Mouse (Mus musculus): ENCODE measurements around the gene Tmcc3. TPM values are rescaled to one million over a fixed set of nuclear protein-coding genes. Genes with fewer than 3 reads are reported as not detected.

Tmcc3 gene
- polyA plus RNA-seq, 1 experiment from 2014 or later = 42.9 TPM

GRCm38 (mm10) chr10:94345509-94346252, 33.9 kb downstream of the Tmcc3 start:
- 80% methylated on average over 7 of the region's 7 CpGs for WGBS (ENCODE audit: missing documents)
- no peak overlapping the region for H3K4me3 ChIP-seq (ENCODE audit: inconsistent target)

GRCm38 (mm10) chr10:94346596-94346995, 34.8 kb downstream of the Tmcc3 start:
- no peaks in the 10 kb centered on the region for H3K36me3 ChIP-seq (ENCODE audit: inconsistent target)
- H3K79me2 ChIP-seq (ENCODE audit: inconsistent target) = no peaks in the 10 kb centered on the region
- 94% methylated on average over 7 of the region's 7 CpGs for WGBS (ENCODE audit: missing documents)
- H3K4me3 ChIP-seq (ENCODE audit: inconsistent target) = no peak overlapping the region
- no peak overlapping the region for H3K27ac ChIP-seq

More at GRCm38 (mm10) chr10:94345509-94346252, 33.9 kb downstream of the Tmcc3 start:
- Histone ChIP-seq H3K79me2 (ENCODE audit: inconsistent target) (no peaks in the 10 kb centered on the region), H3K27ac (no peak overlapping the region), H3K36me3 (ENCODE audit: inconsistent target) (no peaks in the 10 kb centered on the region)

DNA sequence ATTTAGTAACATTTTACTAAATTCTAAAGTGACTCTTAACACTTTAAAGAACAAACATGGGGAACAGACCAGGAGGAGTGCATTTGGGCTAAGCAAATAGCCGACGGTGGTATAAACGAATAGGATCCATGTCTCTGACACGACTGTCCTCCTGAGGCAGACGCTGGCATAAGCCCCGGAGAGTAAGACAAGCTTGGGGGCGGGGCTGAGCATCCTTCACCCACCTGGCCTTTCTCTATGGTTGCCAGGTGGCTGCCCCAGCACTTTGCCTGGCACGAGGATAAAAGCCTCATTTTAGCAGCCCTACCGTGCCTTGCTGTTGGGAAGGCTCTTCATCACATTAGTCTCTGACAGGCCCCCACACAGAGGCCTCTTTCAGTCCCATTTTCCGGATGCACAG, 35.5 kb downstream of the Tmcc3 start:
- no peak overlapping the region for H3K4me3 ChIP-seq (ENCODE audit: inconsistent target)
- H3K79me2 ChIP-seq (ENCODE audit: inconsistent target) = no peaks in the 10 kb centered on the region
- 92% methylated on average over 10 of the region's 10 CpGs for WGBS (ENCODE audit: missing documents)
- no peaks in the 10 kb centered on the region for H3K36me3 ChIP-seq (ENCODE audit: inconsistent target)
- no peak overlapping the region for H3K27ac ChIP-seq

DNA sequence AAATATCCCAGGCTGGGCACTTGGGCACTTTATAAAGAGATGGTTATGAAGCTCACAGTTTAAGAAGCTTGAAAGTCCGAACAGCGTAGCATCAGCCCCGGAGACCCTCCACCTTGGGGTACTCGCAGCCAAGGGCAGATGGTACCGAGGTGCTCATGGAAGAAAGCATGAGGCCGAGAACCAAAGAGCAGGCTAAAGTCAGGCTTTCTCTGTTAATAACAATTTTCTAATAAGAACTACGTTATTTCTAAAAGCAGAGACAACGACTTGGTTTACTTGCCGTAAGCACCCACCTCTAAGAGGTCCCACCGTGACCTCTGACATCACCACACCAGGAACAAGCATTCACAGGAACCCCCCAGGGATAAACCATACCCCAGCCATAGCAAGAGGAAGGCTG, 36.2 kb downstream of the Tmcc3 start:
- Histone ChIP-seq H3K27ac (no peak overlapping the region), H3K79me2 (ENCODE audit: inconsistent target) (no peaks in the 10 kb centered on the region), H3K4me3 (ENCODE audit: inconsistent target) (no peak overlapping the region), H3K36me3 (ENCODE audit: inconsistent target) (no peaks in the 10 kb centered on the region)
- 96% methylated on average over 10 of the region's 10 CpGs for WGBS (ENCODE audit: missing documents)

DNA sequence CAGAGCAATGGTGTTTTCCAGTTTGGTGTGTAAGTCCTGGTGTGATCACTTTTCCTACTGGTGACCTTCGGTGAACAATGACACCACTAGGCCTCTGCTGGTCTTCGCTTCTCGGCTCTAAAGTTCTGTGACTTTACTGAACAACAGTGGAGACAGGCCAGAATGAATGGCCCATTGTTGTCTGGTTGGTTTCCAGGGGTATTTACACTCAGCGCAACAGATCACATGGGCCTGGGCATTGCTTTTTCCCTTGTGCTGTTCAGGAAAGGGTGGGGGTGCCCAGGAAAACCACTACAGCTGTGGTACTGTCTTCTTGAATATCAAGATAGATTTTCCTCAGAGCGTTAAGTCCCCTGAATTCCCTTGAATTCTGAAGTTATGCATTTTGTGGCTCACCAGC, 38.5 kb downstream of the Tmcc3 start:
- Histone ChIP-seq H3K36me3 (ENCODE audit: inconsistent target) (no peaks in the 10 kb centered on the region), H3K4me3 (ENCODE audit: inconsistent target) (no peak overlapping the region), H3K27ac (no peak overlapping the region), H3K79me2 (ENCODE audit: inconsistent target) (no peaks in the 10 kb centered on the region)
- WGBS (ENCODE audit: missing documents) = 90% methylated on average over 5 of the region's 5 CpGs

DNA sequence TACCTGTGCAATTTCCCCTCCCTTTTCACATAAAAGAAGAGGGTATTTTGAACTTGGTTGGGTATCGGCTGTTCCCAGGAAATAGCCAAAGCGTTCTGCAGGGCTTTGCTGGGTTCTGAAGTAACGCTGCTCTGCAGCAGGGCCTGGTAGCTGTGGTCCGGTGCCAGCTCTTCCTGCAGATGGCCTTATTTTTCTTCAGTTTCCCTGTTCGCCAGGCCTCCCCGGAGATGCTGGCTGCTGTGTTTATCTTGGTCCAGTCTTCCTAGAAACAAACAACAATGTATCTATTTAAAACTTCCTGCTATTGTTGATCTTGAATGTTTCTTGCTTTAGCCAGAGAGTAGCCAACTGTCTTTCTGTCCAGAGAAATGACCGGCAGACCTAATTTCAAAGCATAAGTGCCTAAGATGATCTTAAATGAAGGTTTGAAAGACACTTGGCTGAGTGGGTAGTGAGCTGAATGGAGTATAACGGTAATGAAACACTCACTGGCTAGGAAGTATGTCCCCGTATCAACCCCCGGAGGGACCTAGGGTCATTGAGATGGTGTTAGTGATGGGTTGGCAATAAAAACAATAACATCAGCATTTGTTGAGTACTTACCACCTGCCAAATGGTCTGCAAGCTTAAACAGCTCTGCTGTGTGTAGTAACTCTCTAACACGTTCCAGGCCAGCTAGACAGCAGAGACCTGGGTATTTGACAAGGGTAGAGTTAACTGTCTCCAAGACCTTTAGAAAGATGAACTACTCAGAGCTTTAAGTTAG, 39.3 kb downstream of the Tmcc3 start:
- whole genome bisulfite sequencing (ENCODE audit: missing documents) = 95% methylated on average over 11 of the region's 11 CpGs
- Histone ChIP-seq H3K79me2 (ENCODE audit: inconsistent target) (no peaks in the 10 kb centered on the region), H3K36me3 (ENCODE audit: inconsistent target) (no peaks in the 10 kb centered on the region), H3K4me3 (ENCODE audit: inconsistent target) (no peak overlapping the region), H3K27ac (no peak overlapping the region)

- 90% methylated on average over 7 of the region's 7 CpGs for WGBS (ENCODE audit: missing documents)
- no peak overlapping the region for H3K27ac ChIP-seq
These were observed 40.6 kb downstream of the Tmcc3 start for GRCm38 (mm10) chr10:94352172-94352876.

DNA sequence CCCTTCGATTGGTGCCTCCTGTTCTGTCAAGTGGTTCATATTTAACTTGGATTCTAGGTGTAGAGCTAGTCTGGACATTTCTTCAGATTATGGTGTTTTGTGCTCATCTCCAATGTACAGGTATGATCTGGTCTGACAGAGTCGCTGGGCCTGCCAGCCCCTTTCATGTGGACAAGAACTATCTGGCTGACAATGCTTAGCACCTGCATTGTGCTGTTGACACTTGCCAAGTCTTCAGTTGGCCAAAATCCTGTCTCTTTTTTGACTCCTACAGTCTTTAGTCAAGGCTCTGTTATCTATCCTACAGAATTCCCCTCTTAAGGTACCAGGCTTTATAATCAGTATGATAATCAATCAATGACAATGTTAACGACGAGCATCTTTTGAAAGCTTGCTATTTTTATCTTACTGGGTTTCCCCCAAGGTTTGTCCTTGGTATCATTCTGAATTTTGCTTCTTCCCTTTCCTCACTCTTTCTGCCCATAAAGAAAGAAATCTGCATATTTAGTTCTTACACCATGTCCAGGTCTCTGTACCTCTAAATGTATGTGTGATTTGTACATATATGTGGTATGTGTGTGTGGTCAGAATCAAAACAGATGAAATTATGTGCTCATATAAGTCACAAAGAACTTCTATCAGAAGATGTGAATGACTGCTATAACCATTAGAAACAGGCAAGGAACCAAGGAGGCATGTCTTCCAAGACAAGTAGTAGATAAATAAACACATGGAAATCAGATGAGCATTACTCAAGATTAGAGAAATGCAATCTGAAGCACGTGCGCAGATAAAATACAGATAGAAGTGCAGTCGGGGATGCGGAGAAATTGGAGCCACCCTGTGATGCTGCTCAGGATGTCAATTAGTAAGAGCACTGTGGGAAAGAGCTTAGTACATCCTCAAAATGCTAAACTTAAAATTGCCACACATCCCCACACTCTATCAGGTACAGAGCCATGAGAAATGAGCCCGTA, 41.4 kb downstream of the Tmcc3 start:
- H3K79me2 ChIP-seq (ENCODE audit: inconsistent target) = peaks cover 13% of the 10 kb centered on the region; the same call in 1 of the 2 replicates
- no peak overlapping the region for H3K27ac ChIP-seq
- 87% methylated on average over 9 of the region's 9 CpGs for WGBS (ENCODE audit: missing documents)
- H3K4me3 ChIP-seq (ENCODE audit: inconsistent target) = no peak overlapping the region
- no peaks in the 10 kb centered on the region for H3K36me3 ChIP-seq (ENCODE audit: inconsistent target)

More at GRCm38 (mm10) chr10:94352172-94352876, 40.6 kb downstream of the Tmcc3 start:
- Histone ChIP-seq H3K79me2 (ENCODE audit: inconsistent target) (peaks cover 4% of the 10 kb centered on the region; the same call in 1 of the 2 replicates), H3K4me3 (ENCODE audit: inconsistent target) (no peak overlapping the region), H3K36me3 (ENCODE audit: inconsistent target) (no peaks in the 10 kb centered on the region)

DNA sequence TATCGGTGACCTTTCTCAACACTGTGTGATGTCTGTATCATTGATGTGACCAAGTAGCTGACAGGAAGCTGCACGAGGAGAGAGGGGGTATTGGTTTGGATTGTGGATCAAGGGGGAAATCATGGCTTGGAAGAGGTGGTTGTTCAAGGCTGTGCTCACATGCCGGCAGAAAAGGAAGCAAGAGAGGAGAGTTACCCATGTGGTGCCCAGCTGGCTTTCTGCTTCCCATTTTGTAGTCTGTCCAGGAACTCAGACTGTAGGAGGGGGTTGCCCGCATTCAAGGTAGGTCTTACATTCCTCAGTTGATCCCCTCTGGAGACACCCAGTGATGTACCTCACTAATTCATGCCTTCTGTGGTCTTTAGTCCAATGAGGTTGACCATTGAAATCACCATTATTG, 42.3 kb downstream of the Tmcc3 start:
- no peak overlapping the region for H3K4me3 ChIP-seq (ENCODE audit: inconsistent target)
- 16% methylated on average over 4 of the region's 4 CpGs for WGBS (ENCODE audit: missing documents)
- H3K79me2 ChIP-seq (ENCODE audit: inconsistent target) = peaks cover 21% of the 10 kb centered on the region; the same call in 1 of the 2 replicates
- H3K27ac ChIP-seq = no peak overlapping the region
- no peaks in the 10 kb centered on the region for H3K36me3 ChIP-seq (ENCODE audit: inconsistent target)

DNA sequence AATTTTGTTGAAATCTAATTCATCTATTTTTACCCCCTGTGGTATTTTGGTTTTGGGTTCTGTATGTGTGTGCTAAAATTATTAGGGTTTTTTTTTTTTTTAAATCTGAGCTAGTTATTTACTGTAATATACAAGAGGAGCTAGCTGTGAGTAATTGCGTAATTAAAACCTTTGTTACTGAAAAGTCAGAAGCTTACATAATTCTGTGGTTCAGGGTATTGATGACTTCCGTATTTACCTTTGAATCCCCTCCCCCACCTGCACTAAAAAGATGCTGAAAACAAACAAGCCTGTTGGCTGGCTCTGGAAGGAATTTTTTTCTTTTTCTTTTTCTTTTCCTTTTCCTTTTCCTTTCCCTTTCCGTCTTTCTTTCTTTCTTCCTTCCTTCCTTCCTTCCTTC, 42.7 kb downstream of the Tmcc3 start:
- H3K79me2 ChIP-seq (ENCODE audit: inconsistent target) = peaks cover 25% of the 10 kb centered on the region; the same call in 1 of the 2 replicates
- H3K27ac ChIP-seq = no peak overlapping the region
- H3K36me3 ChIP-seq (ENCODE audit: inconsistent target) = no peaks in the 10 kb centered on the region; the same call in 1 of the 2 replicates
- no peak overlapping the region for H3K4me3 ChIP-seq (ENCODE audit: inconsistent target)
- WGBS (ENCODE audit: missing documents) = 26% methylated on average over 3 of the region's 3 CpGs

- 6% methylated on average over 13 of the region's 13 CpGs for WGBS (ENCODE audit: missing documents)
- Histone ChIP-seq H3K4me3 (ENCODE audit: inconsistent target) (peak overlapping the region; percentile 33), H3K36me3 (ENCODE audit: inconsistent target) (peaks cover 11% of the 10 kb centered on the region), H3K27ac (peak overlapping the region; percentile 70), H3K79me2 (ENCODE audit: inconsistent target) (peaks cover 47% of the 10 kb centered on the region; the same call in 1 of the 2 replicates)
These were observed 44.9 kb downstream of the Tmcc3 start for GRCm38 (mm10) chr10:94356504-94357169.

GRCm38 (mm10) chr10:94360664-94361063, 48.9 kb downstream of the Tmcc3 start:
- Histone ChIP-seq H3K36me3 (ENCODE audit: inconsistent target) (peaks cover 20% of the 10 kb centered on the region), H3K4me3 (ENCODE audit: inconsistent target) (no peak overlapping the region), H3K79me2 (ENCODE audit: inconsistent target) (peaks cover 55% of the 10 kb centered on the region; the same call in 1 of the 2 replicates), H3K27ac (no peak overlapping the region)
- WGBS (ENCODE audit: missing documents) = 64% methylated on average over 1 of the region's 1 CpGs

- H3K27ac ChIP-seq = no peak overlapping the region
- WGBS (ENCODE audit: missing documents) = 88% methylated on average over 2 of the region's 2 CpGs
These were observed 59.5 kb downstream of the Tmcc3 start for GRCm38 (mm10) chr10:94371293-94371692.

More at GRCm38 (mm10) chr10:94371293-94371692, 59.5 kb downstream of the Tmcc3 start:
- no peak overlapping the region for H3K4me3 ChIP-seq (ENCODE audit: inconsistent target)
- H3K36me3 ChIP-seq (ENCODE audit: inconsistent target) = peaks cover 38% of the 10 kb centered on the region
- peaks cover 63% of the 10 kb centered on the region; the same call in 1 of the 2 replicates for H3K79me2 ChIP-seq (ENCODE audit: inconsistent target)
